Mouse (Mus musculus) neural tube, embryonic 14.5 days (tissue): ENCODE data around the gene Cobl. TPM values are rescaled to one million over a fixed set of nuclear protein-coding genes. Genes with fewer than 3 reads are reported as not detected.

Experiments used
- ATAC-seq: fragments of 200-750 bp; cut with Nextera tagmentation; 2 replicates; pipeline ENCODE4 v1.8.0; 2017; ENCODE audit warnings: low read depth, mild to moderate bottlenecking, moderate TSS enrichment, moderate library complexity
- H3K27ac ChIP-seq: fragments of 300-500 bp; sonication (generic); 2 replicates; pipeline ENCODE4 v1.5.1; 2014; ENCODE audit warnings: low read depth, mild to moderate bottlenecking, control low read depth, low read length, moderate library complexity, mixed read lengths
- H3K27me3 ChIP-seq: fragments of 300-500 bp; sonication (generic); 2 replicates; pipeline ENCODE4 v1.6.1; 2014; ENCODE audit warnings: low read length; ENCODE audit not compliant: control insufficient read depth, insufficient read depth
- H3K36me3 ChIP-seq: fragments of 300-500 bp; sonication (generic); 2 replicates; pipeline ENCODE4 v1.6.1; 2014; ENCODE audit warnings: low read length, mixed read lengths; ENCODE audit not compliant: control insufficient read depth, insufficient read depth
- H3K4me1 ChIP-seq: fragments of 300-500 bp; sonication (generic); 2 replicates; pipeline ENCODE4 v1.6.1; 2014; ENCODE audit warnings: low read length; ENCODE audit not compliant: control insufficient read depth, insufficient read depth
- H3K4me2 ChIP-seq: fragments of 300-500 bp; sonication (generic); 2 replicates; pipeline ENCODE4 v1.6.1; 2014; ENCODE audit warnings: mild to moderate bottlenecking, low read depth, low read length, control low read depth
- H3K4me3 ChIP-seq: fragments of 300-500 bp; sonication (generic); 2 replicates; pipeline ENCODE4 v1.5.1; 2014; ENCODE audit warnings: low read depth, low read length, control low read depth, mixed read lengths
- H3K9ac ChIP-seq: fragments of 300-500 bp; sonication (generic); replicated peaks from 2 replicates; pipeline ENCODE4 v1.6.1; 2014; ENCODE audit warnings: low read depth, mild to moderate bottlenecking, control low read depth, low read length, mixed read lengths
- H3K9me3 ChIP-seq: fragments of 300-500 bp; sonication (generic); 2 replicates; pipeline ENCODE4 v1.6.1; 2016; ENCODE audit warnings: low read length; ENCODE audit not compliant: control insufficient read depth
- WGBS: fragments of 180-500 bp; shearing (Covaris S2); extraction: QIAGEN DNeasy Blood & Tissue Kit; methylation state at CpG from one replicate; pipeline ENCODE4 v1.1.7; 2014; 5-methylcytosine and 5-hydroxymethylcytosine counted together
- polyA plus RNA-seq: library from polyadenylated mRNA; unstranded; fragments of >200 nt; fragmentation: Nextera tagmentation; extraction: Ambion mirVana; gene quantifications from 2 replicates; pipeline ENCODE4 v1.2.1, GENCODE M21; 2014

Cobl gene
- polyA plus RNA-seq, 1 experiment from 2014 or later, result 16.3 TPM

DNA sequence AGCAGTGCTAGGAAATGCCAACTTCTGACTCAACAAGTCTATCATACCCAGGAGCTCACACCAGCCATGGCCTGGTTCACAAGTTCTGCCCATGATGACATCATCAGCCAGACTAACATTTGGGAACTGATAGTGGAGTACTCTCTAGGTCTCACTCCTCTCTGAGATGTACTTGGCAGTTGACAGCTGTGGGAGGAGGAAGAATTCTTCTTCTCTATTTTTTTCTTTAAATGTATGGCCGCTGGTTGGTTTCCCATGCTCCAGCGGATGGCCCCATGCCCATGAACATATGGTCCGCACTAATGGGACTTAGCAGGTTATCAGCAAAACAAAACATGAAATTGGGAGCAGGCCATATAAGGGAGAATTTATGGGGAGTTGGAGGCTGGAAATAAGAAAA lies 145.4 kb downstream of the Cobl start:
- Histone ChIP-seq H3K9me3 (no peaks in the 10 kb centered on the region), H3K4me1 (no peaks in the 10 kb centered on the region), H3K4me2 (no peak overlapping the region), H3K27me3 (no peaks in the 10 kb centered on the region), H3K27ac (no peak overlapping the region), H3K36me3 (no peaks in the 10 kb centered on the region), H3K9ac (no peak overlapping the region), H3K4me3 (no peak overlapping the region)
- no peak for ATAC-seq
- 90% methylated on average over 3 of the region's 3 CpGs for WGBS

DNA sequence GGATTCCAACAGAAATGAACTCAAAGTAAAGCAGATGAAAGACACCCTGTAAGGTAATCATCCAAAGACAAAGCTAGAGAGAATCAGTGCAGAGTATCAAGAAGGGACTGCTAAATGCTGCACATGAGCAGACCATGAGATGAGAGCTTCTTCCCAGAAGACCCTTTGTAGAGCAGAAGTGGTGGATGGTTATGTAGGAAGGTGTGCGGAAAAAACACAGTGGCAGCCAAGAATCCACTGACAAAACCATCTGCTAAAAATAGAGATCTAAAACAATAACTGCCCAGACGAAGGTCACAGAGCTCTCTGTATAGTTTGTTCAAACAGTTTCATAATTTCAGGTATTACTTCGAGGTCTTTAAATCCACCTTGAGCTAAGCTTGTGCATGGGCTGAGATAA lies 149.1 kb downstream of the Cobl start:
- H3K4me2 ChIP-seq, result no peak overlapping the region
- H3K27me3 ChIP-seq, result no peaks in the 10 kb centered on the region
- no peak overlapping the region for H3K4me3 ChIP-seq
- H3K9me3 ChIP-seq, result no peaks in the 10 kb centered on the region
- no peaks in the 10 kb centered on the region for H3K4me1 ChIP-seq
- H3K27ac ChIP-seq, result no peak overlapping the region
- no peaks in the 10 kb centered on the region for H3K36me3 ChIP-seq
- no peak for ATAC-seq
- 89% methylated on average over 3 of the region's 3 CpGs for WGBS
- H3K9ac ChIP-seq, result no peak overlapping the region

DNA sequence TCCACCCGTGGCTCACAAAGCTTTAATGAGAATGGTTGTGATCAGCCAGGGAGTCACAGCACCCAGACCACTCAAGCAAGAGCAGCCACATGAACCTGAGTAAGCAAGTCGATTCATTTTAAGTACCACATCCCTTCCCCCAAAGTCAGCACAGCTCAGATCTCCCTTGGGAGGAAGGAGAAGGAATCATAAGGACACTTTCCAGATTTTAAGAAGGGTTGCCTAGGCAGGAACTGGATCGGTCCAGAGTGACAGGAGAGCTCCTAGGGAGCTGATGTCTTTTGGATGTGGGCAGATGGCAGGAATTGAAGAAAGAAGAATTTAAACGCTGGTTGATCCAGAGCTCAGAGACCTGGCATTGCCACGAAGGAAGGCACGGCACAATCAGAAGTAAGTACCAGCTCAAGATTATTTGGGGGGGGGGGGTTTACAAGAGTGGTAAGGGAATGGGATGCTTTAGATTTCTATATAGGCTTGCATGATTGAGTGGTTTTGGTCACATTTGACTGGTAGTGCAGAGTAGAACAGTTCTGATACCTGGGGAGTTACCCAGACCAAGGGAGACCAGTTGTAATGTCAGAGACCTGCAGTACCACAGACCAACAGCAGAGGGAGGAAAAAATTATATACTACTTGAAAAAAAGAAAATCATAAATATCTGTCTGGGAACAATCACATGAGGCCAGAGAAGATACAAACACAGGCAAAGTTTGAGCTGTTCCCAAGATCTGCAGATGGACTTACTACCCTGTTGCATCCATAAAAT lies 150.3 kb downstream of the Cobl start:
- no peaks in the 10 kb centered on the region for H3K36me3 ChIP-seq
- H3K27ac ChIP-seq, result no peak overlapping the region
- H3K9me3 ChIP-seq, result no peaks in the 10 kb centered on the region
- WGBS, result 87% methylated on average over 6 of the region's 6 CpGs
- H3K27me3 ChIP-seq, result no peaks in the 10 kb centered on the region
- H3K4me1 ChIP-seq, result no peaks in the 10 kb centered on the region
- H3K4me3 ChIP-seq, result no peak overlapping the region
- no peak overlapping the region for H3K4me2 ChIP-seq
- peak; percentile 56; the same call in 1 of the 2 replicates for ATAC-seq
- H3K9ac ChIP-seq, result no peak overlapping the region

DNA sequence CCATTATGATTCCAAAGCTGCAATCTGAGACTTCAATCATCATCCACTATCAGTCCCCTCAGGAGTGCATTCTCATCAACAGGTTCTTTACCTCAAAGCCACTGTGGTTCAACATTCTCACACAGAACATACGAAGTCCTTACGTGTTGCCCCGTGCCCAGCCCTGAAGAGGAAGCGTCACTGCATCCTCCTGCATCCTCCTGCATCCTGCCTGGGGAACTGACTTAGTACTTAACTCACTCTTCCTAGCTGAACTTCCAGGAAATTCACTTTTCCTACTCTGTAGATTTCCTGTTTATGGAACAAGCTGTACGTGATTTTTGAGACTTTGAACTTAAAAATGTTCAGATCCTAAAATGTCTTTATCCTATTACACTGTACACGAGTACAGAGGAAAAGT lies 153.3 kb downstream of the Cobl start:
- Histone ChIP-seq H3K4me2 (no peak overlapping the region), H3K27me3 (no peaks in the 10 kb centered on the region), H3K27ac (no peak overlapping the region), H3K9ac (no peak overlapping the region), H3K4me3 (no peak overlapping the region), H3K36me3 (no peaks in the 10 kb centered on the region), H3K4me1 (no peaks in the 10 kb centered on the region), H3K9me3 (no peaks in the 10 kb centered on the region)
- 86% methylated on average over 6 of the region's 6 CpGs for WGBS
- ATAC-seq, result no peak

DNA sequence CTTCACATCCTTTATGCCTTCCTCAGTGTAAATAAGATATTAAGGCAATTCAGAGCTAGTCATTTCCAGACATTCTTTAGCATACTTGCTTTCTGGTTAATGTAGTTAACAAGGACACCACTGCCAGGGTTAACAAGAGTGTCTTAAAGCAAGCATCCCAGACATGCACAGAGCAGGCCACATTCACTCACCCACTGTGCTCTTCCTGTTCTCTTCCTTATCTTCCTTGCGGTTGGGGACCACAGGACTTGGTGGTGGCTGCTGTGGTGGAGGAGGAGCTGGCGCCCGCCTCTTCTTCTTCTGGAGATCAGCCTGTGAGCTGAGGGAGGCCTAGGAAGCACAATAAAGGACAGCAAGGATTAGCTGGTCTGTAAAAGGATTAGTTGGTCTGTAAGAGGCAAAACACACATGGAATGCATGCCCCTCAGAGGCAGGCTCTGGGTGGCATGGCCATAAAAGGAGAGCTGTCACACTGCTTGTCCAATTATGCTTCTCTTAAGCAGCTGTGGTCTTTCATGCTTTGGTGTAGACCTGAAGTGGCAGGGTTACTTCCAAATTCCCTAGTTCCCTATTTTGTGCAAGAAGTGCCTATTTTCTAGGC lies 155.2 kb downstream of the Cobl start:
- no peaks in the 10 kb centered on the region for H3K4me1 ChIP-seq
- H3K9me3 ChIP-seq, result no peaks in the 10 kb centered on the region
- no peak overlapping the region for H3K9ac ChIP-seq
- no peak overlapping the region for H3K27ac ChIP-seq
- WGBS, result 68% methylated on average over 3 of the region's 3 CpGs
- no peak overlapping the region for H3K4me2 ChIP-seq
- H3K27me3 ChIP-seq, result no peaks in the 10 kb centered on the region
- no peaks in the 10 kb centered on the region for H3K36me3 ChIP-seq
- no peak for ATAC-seq
- no peak overlapping the region for H3K4me3 ChIP-seq

DNA sequence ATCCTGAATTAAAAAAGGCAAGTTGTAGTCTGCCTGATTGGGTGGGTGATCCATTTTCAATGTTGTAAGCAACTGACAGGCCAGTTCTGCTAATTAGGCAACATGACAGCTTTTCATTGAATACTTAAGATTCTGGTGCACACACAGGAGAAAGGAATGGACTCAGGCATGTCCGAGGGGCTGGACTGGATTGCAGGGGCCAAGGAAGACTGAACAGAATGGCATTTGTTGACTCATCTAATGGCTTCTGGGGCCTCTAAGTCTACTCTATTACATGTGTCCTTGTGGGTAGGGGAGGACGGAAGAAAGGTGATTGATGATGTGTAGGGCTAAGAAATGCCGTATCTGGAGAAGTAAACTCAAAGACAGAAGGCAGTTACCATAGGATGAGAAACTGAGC lies 159.9 kb downstream of the Cobl start:
- Histone ChIP-seq H3K9me3 (no peaks in the 10 kb centered on the region), H3K9ac (no peak overlapping the region), H3K27ac (no peak overlapping the region), H3K36me3 (no peaks in the 10 kb centered on the region), H3K4me2 (no peak overlapping the region), H3K27me3 (no peaks in the 10 kb centered on the region), H3K4me3 (no peak overlapping the region), H3K4me1 (peaks cover 12% of the 10 kb centered on the region; the same call in 1 of the 2 replicates)
- 78% methylated on average over 3 of the region's 3 CpGs for WGBS
- no peak for ATAC-seq

DNA sequence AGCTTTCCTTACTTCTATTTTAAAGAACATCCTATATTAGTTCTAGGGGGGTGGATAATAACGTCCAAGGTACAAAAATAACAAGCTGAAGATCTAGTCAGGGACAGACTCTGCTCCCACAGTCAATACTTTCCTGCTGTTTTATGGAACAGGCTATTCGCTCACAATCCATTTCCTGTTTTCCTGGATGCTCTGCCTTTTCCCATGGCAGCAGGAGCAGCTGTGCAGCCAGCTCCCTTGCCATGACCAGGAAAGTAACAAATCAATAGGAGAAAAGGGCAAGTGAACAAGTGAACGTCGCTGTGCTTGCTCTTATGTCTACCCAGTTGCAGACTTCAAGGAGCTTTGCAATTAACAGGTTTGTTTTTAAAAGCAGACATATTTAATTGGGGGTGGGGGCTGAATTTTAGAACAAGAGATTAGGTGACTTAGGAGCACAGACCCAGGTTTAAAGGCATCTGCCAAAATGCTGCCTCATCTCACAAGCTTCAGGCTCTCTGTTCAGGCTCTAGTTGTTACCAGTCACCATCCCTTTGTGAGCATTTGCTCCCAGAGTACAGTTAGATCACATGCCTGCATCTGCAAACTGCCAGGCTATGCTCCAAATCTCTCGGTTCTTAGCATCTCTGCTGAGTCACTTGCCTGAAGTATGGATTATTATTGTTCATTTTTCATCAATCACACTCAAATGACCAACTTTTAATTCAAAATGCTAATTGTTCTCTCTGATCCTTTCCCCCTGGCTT lies 164.9 kb downstream of the Cobl start:
- no peak overlapping the region for H3K9ac ChIP-seq
- H3K36me3 ChIP-seq, result no peaks in the 10 kb centered on the region
- no peaks in the 10 kb centered on the region for H3K9me3 ChIP-seq
- ATAC-seq, result peak; percentile 87
- 4% methylated on average over 5 of the region's 5 CpGs for WGBS
- H3K4me1 ChIP-seq, result peaks cover 14% of the 10 kb centered on the region; the same call in 1 of the 2 replicates
- H3K27ac ChIP-seq, result peak overlapping the region; percentile 73; the same call in 1 of the 2 replicates
- no peak overlapping the region for H3K4me2 ChIP-seq
- H3K27me3 ChIP-seq, result no peaks in the 10 kb centered on the region
- no peak overlapping the region for H3K4me3 ChIP-seq

DNA sequence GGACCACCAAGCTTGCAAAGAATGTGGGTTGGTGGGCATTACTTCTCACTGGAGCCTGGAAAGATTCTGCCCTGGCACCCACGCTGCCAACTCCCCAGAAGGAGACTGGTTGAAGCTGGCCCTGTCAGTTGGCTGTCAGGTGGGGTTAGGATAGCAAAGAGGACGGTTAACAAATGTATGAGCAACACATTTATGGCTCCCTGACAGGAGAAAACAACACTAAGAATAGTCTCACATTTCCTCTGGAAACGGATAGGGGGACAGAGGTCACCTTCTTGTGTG lies 173.2 kb downstream of the Cobl start:
- no peak overlapping the region for H3K9ac ChIP-seq
- H3K9me3 ChIP-seq, result no peaks in the 10 kb centered on the region
- no peaks in the 10 kb centered on the region for H3K4me1 ChIP-seq
- H3K4me2 ChIP-seq, result no peak overlapping the region
- H3K27ac ChIP-seq, result no peak overlapping the region
- peak; percentile 57; the same call in 1 of the 2 replicates for ATAC-seq
- WGBS, result 33% methylated on average over 3 of the region's 3 CpGs
- no peaks in the 10 kb centered on the region for H3K36me3 ChIP-seq
- H3K27me3 ChIP-seq, result no peaks in the 10 kb centered on the region
- H3K4me3 ChIP-seq, result no peak overlapping the region
